Mouse (Mus musculus): ENCODE results near the gene Gm20388.

GRCm38 (mm10) chr8:123505695-123506094 lies 3595.1 kb downstream of the Gm20388 start:
- TF ChIP-seq CTCF (IDR thresholded peaks at IDR 0.05; ENCODE audit: low read depth, low read length): no peak
- TF ChIP-seq POLR2A (IDR thresholded peaks at IDR 0.05; ENCODE audit: insufficient read depth, low read length): no peak
- TF ChIP-seq EP300 (IDR thresholded peaks at IDR 0.05; ENCODE audit: insufficient read depth, low read depth, low read length): no peak

All from ES-Bruce4 (cell line).